Mouse (Mus musculus): ENCODE results near the gene Nthl1. TPM values are rescaled to one million over a fixed set of nuclear protein-coding genes. Genes with fewer than 3 reads are reported as not detected.

Gene Nthl1
- polyA plus RNA-seq, 1 experiment from 2014 or later: 20.0 TPM

DNA sequence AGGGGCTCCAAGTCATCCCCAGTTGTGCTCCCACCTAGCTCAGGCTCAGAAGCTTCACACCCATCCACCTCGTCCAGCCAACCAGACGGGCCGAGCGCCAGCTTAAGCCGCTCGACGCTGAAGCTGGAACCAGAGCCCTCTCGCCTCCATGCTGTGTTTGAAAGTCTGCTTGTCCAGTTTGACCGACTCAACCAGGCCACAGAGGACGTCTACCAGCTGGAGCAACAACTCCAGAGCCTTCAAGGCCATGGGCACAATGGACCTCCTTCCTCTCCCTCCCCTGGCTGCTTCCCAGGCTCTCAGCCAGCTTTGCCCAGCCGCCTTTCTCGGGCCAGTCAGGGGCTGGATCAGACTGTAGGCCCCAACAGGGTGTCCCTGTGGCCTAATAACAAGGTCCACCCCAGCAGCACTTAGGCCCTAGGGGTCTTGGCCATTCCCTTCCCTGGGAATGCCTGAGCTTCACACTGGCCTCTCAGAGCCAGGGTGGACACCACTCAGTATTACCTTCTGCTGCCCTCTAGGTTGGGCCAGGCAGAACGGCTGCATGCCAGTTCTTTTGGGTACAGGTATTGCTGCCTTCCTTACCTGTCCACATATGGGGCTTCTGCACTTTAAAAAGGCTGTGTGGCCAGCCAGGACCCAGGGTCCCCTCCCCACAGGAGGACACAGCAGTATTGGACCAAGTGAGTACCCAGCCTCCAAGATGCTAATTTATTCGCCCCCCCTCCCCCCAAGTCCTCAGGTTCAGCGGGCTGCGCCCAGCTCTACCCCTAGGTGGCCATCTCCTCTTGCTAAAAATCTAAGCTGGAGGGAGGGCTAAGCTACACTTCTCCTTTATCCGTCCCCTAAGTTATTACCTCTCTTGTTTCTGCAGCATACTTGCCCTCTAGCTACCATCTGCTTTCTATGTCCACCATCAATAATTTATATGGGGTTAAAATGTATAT, 37.1 kb upstream of the Nthl1 start:
- no peaks in the 10 kb centered on the region for H3K27me3 ChIP-seq (ENCODE audit: control insufficient read depth, insufficient read depth, low read length)
- ATAC-seq (replicated peaks; ENCODE audit: low FRiP score): no peak
- no peak for DNase-seq (ENCODE audit: low spot score)
- no peak overlapping the region for H3K9ac ChIP-seq (ENCODE audit: low read length)
- no peak overlapping the region for H3K27ac ChIP-seq (ENCODE audit: low read depth, low read length)
- 75% methylated on average over 17 of the region's 17 CpGs for WGBS
- no peak overlapping the region for H3K4me2 ChIP-seq (ENCODE audit: low read depth, low read length, severe bottlenecking)
- no peaks in the 10 kb centered on the region for H3K9me3 ChIP-seq (ENCODE audit: control insufficient read depth, low read length)
- H3K36me3 ChIP-seq (ENCODE audit: control insufficient read depth, insufficient read depth, low read length): peaks cover 7% of the 10 kb centered on the region; the same call in 1 of the 2 replicates
- no peaks in the 10 kb centered on the region for H3K4me1 ChIP-seq (replicated peaks; ENCODE audit: control insufficient read depth, insufficient read depth, low read length)
- no peak overlapping the region for H3K4me3 ChIP-seq (ENCODE audit: low read depth, low read length)

DNA sequence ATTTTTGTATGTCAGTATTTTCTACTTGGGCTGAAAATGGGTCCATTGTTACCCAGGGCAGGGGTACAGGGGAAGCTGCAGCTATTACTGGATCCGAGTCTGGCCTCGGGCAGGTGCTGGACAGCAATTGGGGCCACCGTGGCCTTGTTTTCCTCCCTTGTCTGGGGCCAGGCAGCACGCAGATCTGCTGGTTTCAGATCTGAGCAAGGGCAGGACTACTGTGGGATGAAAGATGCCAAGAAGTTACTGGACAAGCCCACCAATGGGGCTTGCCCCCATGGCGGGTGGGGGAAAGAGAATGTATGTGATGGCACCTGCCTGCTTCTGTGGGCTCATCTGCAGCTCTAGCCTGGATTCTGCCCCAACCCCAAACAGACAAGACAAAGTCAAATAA, 36.4 kb upstream of the Nthl1 start:
- no peak overlapping the region for H3K9ac ChIP-seq (ENCODE audit: low read length)
- ATAC-seq (replicated peaks; ENCODE audit: low FRiP score) (no peak), DNase-seq (ENCODE audit: low spot score) (no peak)
- H3K36me3 ChIP-seq (ENCODE audit: control insufficient read depth, insufficient read depth, low read length): peaks cover 7% of the 10 kb centered on the region; the same call in 1 of the 2 replicates
- 85% methylated on average over 5 of the region's 5 CpGs for WGBS
- H3K27ac ChIP-seq (ENCODE audit: low read depth, low read length): no peak overlapping the region
- no peaks in the 10 kb centered on the region for H3K27me3 ChIP-seq (ENCODE audit: control insufficient read depth, insufficient read depth, low read length)
- H3K4me3 ChIP-seq (ENCODE audit: low read depth, low read length): no peak overlapping the region
- H3K9me3 ChIP-seq (ENCODE audit: control insufficient read depth, low read length): no peaks in the 10 kb centered on the region
- no peak overlapping the region for H3K4me2 ChIP-seq (ENCODE audit: low read depth, low read length, severe bottlenecking)
- no peaks in the 10 kb centered on the region for H3K4me1 ChIP-seq (replicated peaks; ENCODE audit: control insufficient read depth, insufficient read depth, low read length)

DNA sequence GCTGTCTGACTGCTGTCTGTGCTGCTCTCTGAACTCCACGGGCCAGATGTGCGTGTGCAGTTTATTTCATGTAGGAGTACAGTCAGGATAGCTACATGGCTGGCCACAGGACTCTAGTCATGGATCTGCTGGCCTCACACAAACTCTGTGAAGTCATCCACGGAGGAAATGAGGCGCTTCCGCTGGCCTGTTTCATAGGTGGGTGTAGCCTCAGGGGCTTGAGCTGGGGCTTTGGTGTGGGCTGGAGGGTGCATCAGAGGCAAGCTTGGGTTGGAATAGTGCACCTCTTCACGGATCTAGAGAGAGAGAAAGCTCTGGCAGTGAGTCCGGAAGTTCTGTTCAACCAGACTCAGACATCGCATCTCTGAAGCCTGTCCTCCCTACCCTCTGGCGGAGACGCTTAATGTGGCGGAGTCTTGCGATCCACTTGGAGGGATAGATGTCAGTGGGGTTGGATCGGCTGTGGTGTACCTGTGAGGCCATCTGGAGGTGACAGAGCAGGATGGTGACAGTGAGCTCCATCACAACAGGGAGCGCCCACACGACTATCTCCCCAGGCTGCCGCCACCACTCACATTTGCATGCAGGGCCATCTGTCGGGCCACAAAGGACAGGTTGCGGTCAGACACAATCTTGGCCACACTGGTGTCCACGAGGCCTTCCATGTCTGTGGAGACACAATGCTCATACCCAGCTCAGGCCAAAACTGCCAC, 35.9 kb upstream of the Nthl1 start:
- Histone ChIP-seq H3K27ac (ENCODE audit: low read depth, low read length) (no peak overlapping the region), H3K36me3 (ENCODE audit: control insufficient read depth, insufficient read depth, low read length) (peaks cover 7% of the 10 kb centered on the region; the same call in 1 of the 2 replicates), H3K9me3 (ENCODE audit: control insufficient read depth, low read length) (no peaks in the 10 kb centered on the region), H3K27me3 (ENCODE audit: control insufficient read depth, insufficient read depth, low read length) (no peaks in the 10 kb centered on the region), H3K4me1 (replicated peaks; ENCODE audit: control insufficient read depth, insufficient read depth, low read length) (no peaks in the 10 kb centered on the region), H3K4me2 (ENCODE audit: low read depth, low read length, severe bottlenecking) (no peak overlapping the region), H3K9ac (ENCODE audit: low read length) (no peak overlapping the region), H3K4me3 (ENCODE audit: low read depth, low read length) (no peak overlapping the region)
- DNase-seq (ENCODE audit: low spot score) (no peak), ATAC-seq (replicated peaks; ENCODE audit: low FRiP score) (no peak)
- WGBS: 89% methylated on average over 19 of the region's 19 CpGs

DNA sequence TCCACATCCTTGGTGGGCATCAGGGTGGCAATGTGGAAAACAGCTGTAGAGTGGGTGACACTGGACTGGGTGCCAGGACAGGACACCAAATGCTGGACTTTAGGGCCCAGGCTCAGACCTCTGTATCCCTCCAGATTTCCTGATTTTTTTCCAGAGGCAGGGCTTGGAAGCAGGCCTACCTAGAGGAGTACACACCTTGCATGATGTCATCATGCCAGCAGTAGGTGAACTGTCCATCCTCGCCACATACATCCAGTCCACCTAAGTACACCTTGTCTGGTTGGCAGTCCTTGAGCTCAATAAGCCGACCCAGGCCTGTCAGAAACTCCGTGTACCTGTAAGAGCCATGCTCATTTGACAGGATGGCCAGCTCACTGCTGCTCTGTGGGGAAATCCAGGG, 34.5 kb upstream of the Nthl1 start:
- Histone ChIP-seq H3K9ac (ENCODE audit: low read length) (no peak overlapping the region), H3K9me3 (ENCODE audit: control insufficient read depth, low read length) (no peaks in the 10 kb centered on the region), H3K4me2 (ENCODE audit: low read depth, low read length, severe bottlenecking) (no peak overlapping the region), H3K27ac (ENCODE audit: low read depth, low read length) (no peak overlapping the region), H3K36me3 (ENCODE audit: control insufficient read depth, insufficient read depth, low read length) (peaks cover 7% of the 10 kb centered on the region; the same call in 1 of the 2 replicates), H3K4me3 (ENCODE audit: low read depth, low read length) (no peak overlapping the region), H3K27me3 (ENCODE audit: control insufficient read depth, insufficient read depth, low read length) (no peaks in the 10 kb centered on the region), H3K4me1 (replicated peaks; ENCODE audit: control insufficient read depth, insufficient read depth, low read length) (no peaks in the 10 kb centered on the region)
- no peak for ATAC-seq (replicated peaks; ENCODE audit: low FRiP score)
- no peak for DNase-seq (ENCODE audit: low spot score)
- 84% methylated on average over 3 of the region's 3 CpGs for WGBS

- H3K27me3 ChIP-seq (ENCODE audit: control insufficient read depth, insufficient read depth, low read length): no peaks in the 10 kb centered on the region
- H3K27ac ChIP-seq (ENCODE audit: low read depth, low read length): no peak overlapping the region
- 91% methylated on average over 4 of the region's 4 CpGs for WGBS
- no peak overlapping the region for H3K4me3 ChIP-seq (ENCODE audit: low read depth, low read length)
- no peak overlapping the region for H3K9ac ChIP-seq (ENCODE audit: low read length)
- no peak overlapping the region for H3K4me2 ChIP-seq (ENCODE audit: low read depth, low read length, severe bottlenecking)
- ATAC-seq (replicated peaks; ENCODE audit: low FRiP score) (no peak), DNase-seq (ENCODE audit: low spot score) (no peak)
- no peaks in the 10 kb centered on the region for H3K4me1 ChIP-seq (replicated peaks; ENCODE audit: control insufficient read depth, insufficient read depth, low read length)
- no peaks in the 10 kb centered on the region for H3K9me3 ChIP-seq (ENCODE audit: control insufficient read depth, low read length)
- H3K36me3 ChIP-seq (ENCODE audit: control insufficient read depth, insufficient read depth, low read length): peaks cover 5% of the 10 kb centered on the region; the same call in 1 of the 2 replicates
These were observed 32.0 kb upstream of the Nthl1 start for GRCm38 (mm10) chr17:24600502-24600901.

DNA sequence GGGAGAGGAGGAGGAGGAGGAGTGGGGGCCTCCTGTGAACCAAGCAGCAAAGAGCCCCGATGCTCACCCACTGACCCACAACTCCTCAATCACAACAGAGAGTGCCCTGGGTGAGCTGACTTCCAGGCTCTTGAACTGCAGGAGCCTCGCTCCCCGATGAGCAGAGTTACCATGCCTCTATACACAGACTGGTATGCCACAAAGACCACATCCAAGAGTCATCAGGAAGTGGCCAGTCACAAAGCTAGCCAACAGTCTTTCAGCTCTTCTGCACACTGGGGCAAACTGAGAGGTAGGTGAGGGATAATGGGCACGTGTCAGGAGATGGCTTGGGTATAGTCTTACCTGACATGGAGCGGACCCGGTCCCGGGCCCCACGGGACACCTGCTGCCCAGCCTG, 28.5 kb upstream of the Nthl1 start:
- Histone ChIP-seq H3K4me3 (ENCODE audit: low read depth, low read length) (no peak overlapping the region), H3K9me3 (ENCODE audit: control insufficient read depth, low read length) (no peaks in the 10 kb centered on the region), H3K27ac (ENCODE audit: low read depth, low read length) (no peak overlapping the region), H3K36me3 (ENCODE audit: control insufficient read depth, insufficient read depth, low read length) (peaks cover 6% of the 10 kb centered on the region; the same call in 1 of the 2 replicates), H3K4me2 (ENCODE audit: low read depth, low read length, severe bottlenecking) (no peak overlapping the region), H3K4me1 (replicated peaks; ENCODE audit: control insufficient read depth, insufficient read depth, low read length) (no peaks in the 10 kb centered on the region), H3K9ac (ENCODE audit: low read length) (no peak overlapping the region), H3K27me3 (ENCODE audit: control insufficient read depth, insufficient read depth, low read length) (no peaks in the 10 kb centered on the region)
- ATAC-seq (replicated peaks; ENCODE audit: low FRiP score) (no peak), DNase-seq (ENCODE audit: low spot score) (no peak)
- 93% methylated on average over 8 of the region's 8 CpGs for WGBS

- H3K9me3 ChIP-seq (ENCODE audit: control insufficient read depth, low read length): no peaks in the 10 kb centered on the region
- no peaks in the 10 kb centered on the region for H3K27me3 ChIP-seq (ENCODE audit: control insufficient read depth, insufficient read depth, low read length)
- no peak overlapping the region for H3K27ac ChIP-seq (ENCODE audit: low read depth, low read length)
- DNase-seq (ENCODE audit: low spot score) (no peak), ATAC-seq (replicated peaks; ENCODE audit: low FRiP score) (no peak)
- H3K9ac ChIP-seq (ENCODE audit: low read length): no peak overlapping the region
- no peak overlapping the region for H3K4me2 ChIP-seq (ENCODE audit: low read depth, low read length, severe bottlenecking)
- H3K4me3 ChIP-seq (ENCODE audit: low read depth, low read length): no peak overlapping the region
- H3K4me1 ChIP-seq (replicated peaks; ENCODE audit: control insufficient read depth, insufficient read depth, low read length): no peaks in the 10 kb centered on the region
- H3K36me3 ChIP-seq (ENCODE audit: control insufficient read depth, insufficient read depth, low read length): peaks cover 5% of the 10 kb centered on the region; the same call in 1 of the 2 replicates
- 94% methylated on average over 3 of the region's 3 CpGs for WGBS
These were observed 27.9 kb upstream of the Nthl1 start for GRCm38 (mm10) chr17:24604557-24604956.

GRCm38 (mm10) chr17:24608370-24608769, 24.1 kb upstream of the Nthl1 start:
- ATAC-seq (replicated peaks; ENCODE audit: low FRiP score): no peak
- WGBS: 93% methylated on average over 4 of the region's 4 CpGs
- H3K4me2 ChIP-seq (ENCODE audit: low read depth, low read length, severe bottlenecking): no peak overlapping the region
- no peak for DNase-seq (ENCODE audit: low spot score)
- H3K27me3 ChIP-seq (ENCODE audit: control insufficient read depth, insufficient read depth, low read length): no peaks in the 10 kb centered on the region
- H3K4me1 ChIP-seq (replicated peaks; ENCODE audit: control insufficient read depth, insufficient read depth, low read length): no peaks in the 10 kb centered on the region
- H3K9me3 ChIP-seq (ENCODE audit: control insufficient read depth, low read length): no peaks in the 10 kb centered on the region
- peaks cover 2% of the 10 kb centered on the region; the same call in 1 of the 2 replicates for H3K36me3 ChIP-seq (ENCODE audit: control insufficient read depth, insufficient read depth, low read length)
- H3K27ac ChIP-seq (ENCODE audit: low read depth, low read length): no peak overlapping the region
- no peak overlapping the region for H3K4me3 ChIP-seq (ENCODE audit: low read depth, low read length)
- H3K9ac ChIP-seq (ENCODE audit: low read length): no peak overlapping the region

Data from forebrain, embryonic 11.5 days (tissue).